Mouse (Mus musculus) erythroblast, embryonic 14.5 days (primary cell): Measurements from ENCODE around the gene Mthfr.

Experiments
- GATA1 ChIP-seq: IDR thresholded peaks from 2 replicates; pipeline ENCODE4 v1.6.1; 2012; ENCODE audit warnings: low read length, inconsistent platforms, mixed read lengths
- TAL1 ChIP-seq: IDR thresholded peaks from 3 replicates; pipeline ENCODE4 v1.6.1; 2012; ENCODE audit warnings: low read length, inconsistent platforms, mixed read lengths

DNA sequence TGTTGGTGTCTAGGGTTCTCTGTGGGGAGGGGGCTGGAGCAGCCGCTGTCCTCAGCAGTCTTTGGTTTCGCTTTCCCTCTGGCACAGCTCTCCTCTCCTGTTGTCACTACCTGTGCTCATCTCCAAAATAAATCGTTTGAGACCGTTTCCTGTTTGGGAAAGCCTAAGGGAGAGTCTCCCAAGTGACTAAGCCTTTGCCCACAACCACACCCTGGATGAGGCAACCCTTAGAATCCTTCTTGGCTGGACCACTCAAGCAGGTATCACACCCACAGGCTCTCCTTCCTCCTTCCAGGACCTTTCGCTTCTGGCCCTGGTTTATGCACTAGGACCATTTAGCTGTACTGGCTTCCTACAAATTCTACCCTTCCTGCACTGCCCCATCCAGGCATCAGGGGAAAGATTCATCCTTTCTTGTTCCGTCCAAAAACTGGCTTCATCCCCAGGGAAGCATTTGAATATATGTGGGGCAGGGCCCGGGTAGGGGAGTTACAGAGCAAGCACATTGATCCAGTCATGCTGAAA is 45.2 kb upstream of the Mthfr start:
- TF ChIP-seq TAL1 (no peak), GATA1 (no peak)
